Mouse (Mus musculus): ENCODE data around the gene Ear6. TPM values are rescaled to one million over a fixed set of nuclear protein-coding genes. Genes with fewer than 3 reads are reported as not detected.
A peak's percentile ranks its signal among the peaks of the same experiment; 100 is the strongest.

Gene Ear6
- polyA plus RNA-seq, 1 experiment from 2014 or later: not detected

- no peaks in the 10 kb centered on the region for H3K9me3 ChIP-seq (replicated peaks)
- WGBS: 93% methylated on average over 1 of the region's 1 CpGs
- no peak for DNase-seq (ENCODE audit: low spot score)
- H3K27me3 ChIP-seq (ENCODE audit: low read depth, poor library complexity, severe bottlenecking): peaks cover 8% of the 10 kb centered on the region; the same call in 1 of the 2 replicates
- H3K4me1 ChIP-seq: 0 out of 2 replicates have a peak, but pooled peaks cover 3% of the 10 kb centered on the region
- no peak overlapping the region for H3K27ac ChIP-seq
- H3K36me3 ChIP-seq: no peaks in the 10 kb centered on the region
- no peak overlapping the region for H3K4me3 ChIP-seq
Observed at GRCm38 (mm10) chr14:51899351-51899750, 45.9 kb downstream of the Ear6 start.

- Histone ChIP-seq H3K27ac (no peak overlapping the region), H3K4me1 (0 out of 2 replicates have a peak, but pooled peaks cover 3% of the 10 kb centered on the region), H3K4me3 (no peak overlapping the region), H3K9me3 (replicated peaks) (no peaks in the 10 kb centered on the region), H3K27me3 (ENCODE audit: low read depth, poor library complexity, severe bottlenecking) (no peaks in the 10 kb centered on the region), H3K36me3 (no peaks in the 10 kb centered on the region)
- peak; percentile 90 for DNase-seq (ENCODE audit: low spot score)
- WGBS: 62% methylated on average over 9 of the region's 9 CpGs
Observed at GRCm38 (mm10) chr14:51902806-51903710, 49.6 kb downstream of the Ear6 start.

GRCm38 (mm10) chr14:51903782-51904181 is 50.3 kb downstream of the Ear6 start:
- Histone ChIP-seq H3K27ac (no peak overlapping the region), H3K4me1 (no peaks in the 10 kb centered on the region), H3K9me3 (replicated peaks) (no peaks in the 10 kb centered on the region), H3K36me3 (no peaks in the 10 kb centered on the region), H3K27me3 (ENCODE audit: low read depth, poor library complexity, severe bottlenecking) (no peaks in the 10 kb centered on the region), H3K4me3 (no peak overlapping the region)
- WGBS: 85% methylated on average over 9 of the region's 9 CpGs
- no peak for DNase-seq (ENCODE audit: low spot score)

Small RNA genes lying within 50 kb of the gene (microRNA-seq; reads per million reads assigned to microRNA genes)
- gene Gm27375: not detected

Other genes with a start within 250 kb of the Ear6 start
- gene Gm17078, start 242.4 kb upstream of the Ear6 start, polyA plus RNA-seq (2016; fragmentation: Nextera tagmentation; extraction: Ambion mirVana): not detected in 2 replicates
- gene Gm4181, start 218.0 kb upstream of the Ear6 start, polyA plus RNA-seq (2016; fragmentation: Nextera tagmentation; extraction: Ambion mirVana): not detected in 2 replicates
- not detected in 2 replicates for gene Gm17079, start 158.2 kb upstream of the Ear6 start, polyA plus RNA-seq (2016; fragmentation: Nextera tagmentation; extraction: Ambion mirVana)
- gene Gm5800, start 136.5 kb upstream of the Ear6 start, polyA plus RNA-seq (2016; fragmentation: Nextera tagmentation; extraction: Ambion mirVana): not detected in 2 replicates
- gene Ang4, start 80.1 kb upstream of the Ear6 start, polyA plus RNA-seq (2016; fragmentation: Nextera tagmentation; extraction: Ambion mirVana): not detected in 2 replicates
- not detected in 2 replicates for gene AY358078, start 53.7 kb upstream of the Ear6 start, polyA plus RNA-seq (2016; fragmentation: Nextera tagmentation; extraction: Ambion mirVana)
- 48.6 and 54.1 TPM in 2 replicates for gene Mettl17, start 31.1 kb downstream of the Ear6 start, polyA plus RNA-seq (2016; fragmentation: Nextera tagmentation; extraction: Ambion mirVana)
- gene Slc39a2, start 39.2 kb downstream of the Ear6 start, polyA plus RNA-seq (2016; fragmentation: Nextera tagmentation; extraction: Ambion mirVana): 0.31 and 0.39 TPM in 2 replicates
- 5.0 and 8.3 TPM in 2 replicates for gene Ndrg2, start 60.5 kb downstream of the Ear6 start, polyA plus RNA-seq (2016; fragmentation: Nextera tagmentation; extraction: Ambion mirVana)
- gene Tppp2, start 64.7 kb downstream of the Ear6 start, polyA plus RNA-seq (2016; fragmentation: Nextera tagmentation; extraction: Ambion mirVana): not detected in 2 replicates
- not detected in 2 replicates for gene Rnase13, start 69.1 kb downstream of the Ear6 start, polyA plus RNA-seq (2016; fragmentation: Nextera tagmentation; extraction: Ambion mirVana)
- 190 and 236 TPM in 2 replicates for gene Arhgef40, start 131.0 kb downstream of the Ear6 start, polyA plus RNA-seq (2016; fragmentation: Nextera tagmentation; extraction: Ambion mirVana)
- 0.41 and 0.66 TPM in 2 replicates for gene Tmem253, start 162.0 kb downstream of the Ear6 start, polyA plus RNA-seq (2016; fragmentation: Nextera tagmentation; extraction: Ambion mirVana)
- gene Zfp219, start 167.0 kb downstream of the Ear6 start, polyA plus RNA-seq (2016; fragmentation: Nextera tagmentation; extraction: Ambion mirVana): 45.6 and 51.1 TPM in 2 replicates
- not detected in 2 replicates for gene Olfr221, start 188.8 kb downstream of the Ear6 start, polyA plus RNA-seq (2016; fragmentation: Nextera tagmentation; extraction: Ambion mirVana)